Mouse (Mus musculus): ENCODE measurements at regions not wholly inside any gene's neighbourhood (a gene's known extent, or its start where the extent isn't known, plus 50 kb on each side); places are given as distances from the start of the nearest gene placed in this dataset.

DNA sequence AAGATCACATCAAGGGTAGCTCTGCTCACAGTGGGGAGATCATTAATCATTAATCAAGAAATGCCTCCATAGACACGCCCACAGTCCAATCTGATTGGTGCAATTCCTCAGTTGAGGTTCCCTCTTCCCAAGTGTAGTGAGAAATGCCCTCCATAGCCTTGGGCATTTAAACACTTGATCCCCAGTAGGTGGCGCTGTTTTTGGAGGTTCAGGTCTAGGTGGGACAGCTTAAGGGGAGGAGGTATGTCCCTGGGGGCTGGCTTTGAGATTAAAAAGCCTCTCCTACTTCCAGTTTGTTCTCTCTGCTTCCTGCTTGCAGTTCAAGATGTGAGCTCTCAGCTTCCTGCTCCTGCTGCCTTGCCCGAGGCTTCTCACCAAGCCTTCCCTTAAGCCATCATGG, 200.5 kb upstream of the Map3k1 start:
- 79% methylated on average over 3 of the region's 3 CpGs for WGBS
- H3K4me2 ChIP-seq (ENCODE audit: low read length), result no peak overlapping the region
- H3K36me3 ChIP-seq (ENCODE audit: control insufficient read depth, insufficient read depth, low read length), result no peaks in the 10 kb centered on the region
- H3K9me3 ChIP-seq (ENCODE audit: control insufficient read depth, low read length), result no peaks in the 10 kb centered on the region
- no peak overlapping the region for H3K27ac ChIP-seq (ENCODE audit: low read depth, low read length)
- ATAC-seq, result no peak
- no peaks in the 10 kb centered on the region for H3K27me3 ChIP-seq (replicated peaks; ENCODE audit: control insufficient read depth, insufficient read depth, low read length)
- no peak overlapping the region for H3K4me3 ChIP-seq (ENCODE audit: low read length)
- H3K9ac ChIP-seq (ENCODE audit: low read depth, low read length), result no peak overlapping the region
- H3K4me1 ChIP-seq (ENCODE audit: control insufficient read depth, insufficient read depth, low read depth, low read length), result no peaks in the 10 kb centered on the region

DNA sequence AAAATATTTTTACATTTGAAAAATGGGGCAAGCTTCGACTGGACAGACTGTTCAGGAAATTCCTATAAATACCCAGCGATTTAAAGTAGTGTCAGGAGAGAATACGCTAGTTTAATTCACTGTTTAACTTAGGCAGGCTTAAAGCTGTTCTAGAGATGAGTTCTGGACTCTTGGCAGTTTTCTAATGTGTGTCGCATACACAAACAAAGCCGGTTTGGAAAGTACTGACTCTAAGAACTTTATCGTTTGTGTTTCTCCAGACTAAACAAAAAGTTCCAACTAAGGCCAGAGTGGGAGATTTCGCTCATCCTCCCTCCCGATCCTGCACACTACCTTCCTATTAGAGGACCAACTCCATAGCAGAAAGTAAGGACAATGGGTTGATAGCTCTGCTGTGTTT, 201.7 kb upstream of the Map3k1 start:
- H3K27ac ChIP-seq (ENCODE audit: low read depth, low read length), result no peak overlapping the region
- no peaks in the 10 kb centered on the region for H3K36me3 ChIP-seq (ENCODE audit: control insufficient read depth, insufficient read depth, low read length)
- no peaks in the 10 kb centered on the region for H3K9me3 ChIP-seq (ENCODE audit: control insufficient read depth, low read length)
- 93% methylated on average over 8 of the region's 8 CpGs for WGBS
- no peaks in the 10 kb centered on the region for H3K4me1 ChIP-seq (ENCODE audit: control insufficient read depth, insufficient read depth, low read depth, low read length)
- H3K4me3 ChIP-seq (ENCODE audit: low read length), result no peak overlapping the region
- no peak overlapping the region for H3K9ac ChIP-seq (ENCODE audit: low read depth, low read length)
- ATAC-seq, result no peak
- H3K4me2 ChIP-seq (ENCODE audit: low read length), result no peak overlapping the region
- H3K27me3 ChIP-seq (replicated peaks; ENCODE audit: control insufficient read depth, insufficient read depth, low read length), result no peaks in the 10 kb centered on the region

DNA sequence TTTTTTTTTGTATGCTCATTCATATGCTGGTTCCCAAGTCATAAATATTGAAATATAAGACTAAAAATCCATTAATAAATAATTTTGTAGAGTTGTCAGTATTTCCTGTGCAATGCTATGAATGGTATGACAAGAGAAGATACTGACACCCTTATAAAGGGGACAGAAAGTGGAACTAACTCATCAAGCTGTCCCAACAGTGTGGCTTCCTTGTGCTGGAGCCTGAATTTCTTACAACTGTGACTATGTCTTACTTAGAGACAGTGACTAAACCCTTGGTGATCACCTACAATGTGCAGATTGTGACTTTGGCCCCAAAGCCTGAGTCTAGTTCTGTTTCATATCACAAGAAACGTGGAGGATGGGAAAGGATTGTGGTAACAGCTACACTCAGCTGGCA, 203.8 kb upstream of the Map3k1 start:
- H3K4me2 ChIP-seq (ENCODE audit: low read length), result no peak overlapping the region
- no peak for ATAC-seq
- 65% methylated on average over 1 of the region's 1 CpGs for WGBS

DNA sequence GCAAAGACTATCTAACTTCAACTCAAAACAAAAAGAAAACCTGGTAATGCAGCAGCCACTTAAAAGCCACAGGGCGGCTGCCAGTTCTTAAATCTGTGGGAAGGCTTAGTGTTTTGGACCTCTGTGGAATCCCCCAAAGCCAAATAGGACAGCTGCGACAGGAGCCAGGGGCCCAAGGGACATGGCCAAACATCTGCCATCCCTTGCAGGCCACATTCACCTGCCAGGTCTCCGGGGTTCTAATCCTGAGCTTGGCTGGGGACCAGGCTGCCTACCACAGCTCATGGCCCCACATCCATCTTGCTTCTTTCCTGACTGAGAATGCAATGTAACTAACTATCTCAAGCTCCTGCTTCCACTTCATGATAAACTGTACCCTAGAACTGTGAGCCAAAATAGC, 206.3 kb upstream of the Map3k1 start:
- 75% methylated on average over 3 of the region's 3 CpGs for WGBS
- no peak for ATAC-seq
- H3K4me3 ChIP-seq (ENCODE audit: low read length), result no peak overlapping the region

More for the DNA sequence above, 203.8 kb upstream of the Map3k1 start:
- Histone ChIP-seq H3K27me3 (replicated peaks; ENCODE audit: control insufficient read depth, insufficient read depth, low read length) (no peaks in the 10 kb centered on the region), H3K4me1 (ENCODE audit: control insufficient read depth, insufficient read depth, low read depth, low read length) (no peaks in the 10 kb centered on the region), H3K9me3 (ENCODE audit: control insufficient read depth, low read length) (no peaks in the 10 kb centered on the region), H3K9ac (ENCODE audit: low read depth, low read length) (no peak overlapping the region), H3K36me3 (ENCODE audit: control insufficient read depth, insufficient read depth, low read length) (no peaks in the 10 kb centered on the region), H3K27ac (ENCODE audit: low read depth, low read length) (no peak overlapping the region), H3K4me3 (ENCODE audit: low read length) (no peak overlapping the region)

DNA sequence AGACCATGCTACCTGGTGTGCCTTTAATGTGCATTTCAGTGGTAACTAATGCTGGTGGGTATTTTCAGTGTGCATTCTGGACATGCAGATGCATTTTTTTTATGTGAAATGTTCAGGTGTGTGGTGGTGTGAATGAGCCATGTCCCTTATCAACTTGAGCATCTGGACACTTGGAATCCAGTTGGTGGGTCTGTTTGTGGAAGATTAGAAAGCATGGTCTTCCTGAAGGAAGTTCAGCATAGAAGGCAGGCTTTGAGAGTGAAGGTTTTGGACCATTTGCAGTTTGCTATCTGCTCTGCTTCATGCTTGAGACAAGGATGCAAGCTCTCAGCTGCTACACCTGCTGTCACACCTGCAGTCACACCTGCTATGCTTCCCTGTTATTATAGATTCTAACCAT, 207.5 kb upstream of the Map3k1 start:
- Histone ChIP-seq H3K4me2 (ENCODE audit: low read length) (no peak overlapping the region), H3K4me1 (ENCODE audit: control insufficient read depth, insufficient read depth, low read depth, low read length) (no peaks in the 10 kb centered on the region), H3K36me3 (ENCODE audit: control insufficient read depth, insufficient read depth, low read length) (no peaks in the 10 kb centered on the region), H3K27ac (ENCODE audit: low read depth, low read length) (no peak overlapping the region), H3K4me3 (ENCODE audit: low read length) (no peak overlapping the region), H3K27me3 (replicated peaks; ENCODE audit: control insufficient read depth, insufficient read depth, low read length) (no peaks in the 10 kb centered on the region), H3K9me3 (ENCODE audit: control insufficient read depth, low read length) (no peaks in the 10 kb centered on the region), H3K9ac (ENCODE audit: low read depth, low read length) (no peak overlapping the region)
- ATAC-seq, result no peak

More for the DNA sequence above, 206.3 kb upstream of the Map3k1 start:
- no peaks in the 10 kb centered on the region for H3K4me1 ChIP-seq (ENCODE audit: control insufficient read depth, insufficient read depth, low read depth, low read length)
- no peaks in the 10 kb centered on the region for H3K36me3 ChIP-seq (ENCODE audit: control insufficient read depth, insufficient read depth, low read length)
- H3K9me3 ChIP-seq (ENCODE audit: control insufficient read depth, low read length), result no peaks in the 10 kb centered on the region
- H3K9ac ChIP-seq (ENCODE audit: low read depth, low read length), result no peak overlapping the region
- no peak overlapping the region for H3K4me2 ChIP-seq (ENCODE audit: low read length)
- H3K27ac ChIP-seq (ENCODE audit: low read depth, low read length), result no peak overlapping the region
- H3K27me3 ChIP-seq (replicated peaks; ENCODE audit: control insufficient read depth, insufficient read depth, low read length), result no peaks in the 10 kb centered on the region

DNA sequence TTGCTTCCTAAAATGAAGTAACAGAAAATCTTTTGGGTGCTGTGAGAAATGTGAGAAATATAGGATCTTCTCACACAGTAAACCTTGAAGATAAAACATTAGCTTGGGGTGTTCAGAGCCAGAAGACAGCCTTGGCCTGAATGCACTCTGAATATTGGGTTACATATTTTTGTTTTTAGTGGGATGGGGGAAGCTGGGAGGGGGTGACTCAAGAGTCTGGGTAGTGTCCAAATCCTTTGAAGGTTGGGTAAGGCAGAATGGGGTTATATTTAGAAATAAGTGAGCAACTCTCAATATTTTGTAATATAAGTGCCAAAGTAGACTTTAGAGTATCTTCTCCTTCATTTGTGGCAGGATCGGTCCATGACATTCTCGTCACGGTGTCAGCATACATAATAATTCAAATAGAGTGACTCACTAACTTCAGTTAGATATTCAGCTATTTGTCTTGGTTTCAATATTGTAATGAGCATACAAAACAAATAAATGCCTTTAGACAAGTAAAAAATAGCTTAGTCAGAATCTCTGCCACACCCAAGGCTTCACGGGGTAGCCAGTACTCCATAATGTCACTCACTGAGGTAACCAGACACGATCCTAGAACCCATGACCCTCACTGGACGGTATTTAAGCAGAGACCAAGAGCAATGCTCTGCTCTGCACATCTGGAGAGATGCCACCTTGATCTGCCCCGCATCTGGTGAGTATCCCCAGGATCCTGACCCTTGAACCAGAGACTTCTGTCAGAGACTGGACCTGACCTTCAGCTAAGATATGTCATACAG, 209.9 kb upstream of the Map3k1 start:
- Histone ChIP-seq H3K4me1 (ENCODE audit: control insufficient read depth, insufficient read depth, low read depth, low read length) (peaks cover 3% of the 10 kb centered on the region; the same call in 1 of the 2 replicates), H3K9ac (ENCODE audit: low read depth, low read length) (no peak overlapping the region), H3K36me3 (ENCODE audit: control insufficient read depth, insufficient read depth, low read length) (no peaks in the 10 kb centered on the region), H3K4me3 (ENCODE audit: low read length) (no peak overlapping the region), H3K4me2 (ENCODE audit: low read length) (no peak overlapping the region), H3K9me3 (ENCODE audit: control insufficient read depth, low read length) (no peaks in the 10 kb centered on the region), H3K27me3 (replicated peaks; ENCODE audit: control insufficient read depth, insufficient read depth, low read length) (no peaks in the 10 kb centered on the region), H3K27ac (ENCODE audit: low read depth, low read length) (no peak overlapping the region)
- 86% methylated on average over 7 of the region's 7 CpGs for WGBS
- no peak for ATAC-seq

DNA sequence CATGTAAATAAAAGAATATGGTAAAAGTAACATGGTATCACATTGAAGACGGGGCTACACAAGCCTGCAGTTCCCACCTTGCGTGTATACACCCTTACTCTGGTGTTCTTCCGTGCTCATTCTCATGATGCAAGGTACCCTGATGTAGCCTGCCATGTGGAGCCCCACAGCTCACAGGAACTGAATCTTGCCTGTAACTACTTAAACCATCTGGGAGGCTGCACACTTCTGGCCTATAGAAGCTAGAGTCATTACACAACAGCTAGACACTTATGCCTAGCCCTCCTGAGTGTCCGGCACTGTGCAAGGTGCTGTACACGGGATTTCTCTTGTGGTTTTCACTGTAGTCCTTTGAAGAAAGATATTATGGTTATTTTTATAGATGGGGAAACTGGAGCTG, 210.8 kb upstream of the Map3k1 start:
- Histone ChIP-seq H3K9me3 (ENCODE audit: control insufficient read depth, low read length) (no peaks in the 10 kb centered on the region), H3K9ac (ENCODE audit: low read depth, low read length) (no peak overlapping the region), H3K27me3 (replicated peaks; ENCODE audit: control insufficient read depth, insufficient read depth, low read length) (no peaks in the 10 kb centered on the region), H3K4me1 (ENCODE audit: control insufficient read depth, insufficient read depth, low read depth, low read length) (peaks cover 3% of the 10 kb centered on the region; the same call in 1 of the 2 replicates), H3K4me3 (ENCODE audit: low read length) (no peak overlapping the region), H3K36me3 (ENCODE audit: control insufficient read depth, insufficient read depth, low read length) (no peaks in the 10 kb centered on the region), H3K27ac (ENCODE audit: low read depth, low read length) (no peak overlapping the region), H3K4me2 (ENCODE audit: low read length) (no peak overlapping the region)
- 91% methylated on average over 5 of the region's 5 CpGs for WGBS
- ATAC-seq, result no peak

DNA sequence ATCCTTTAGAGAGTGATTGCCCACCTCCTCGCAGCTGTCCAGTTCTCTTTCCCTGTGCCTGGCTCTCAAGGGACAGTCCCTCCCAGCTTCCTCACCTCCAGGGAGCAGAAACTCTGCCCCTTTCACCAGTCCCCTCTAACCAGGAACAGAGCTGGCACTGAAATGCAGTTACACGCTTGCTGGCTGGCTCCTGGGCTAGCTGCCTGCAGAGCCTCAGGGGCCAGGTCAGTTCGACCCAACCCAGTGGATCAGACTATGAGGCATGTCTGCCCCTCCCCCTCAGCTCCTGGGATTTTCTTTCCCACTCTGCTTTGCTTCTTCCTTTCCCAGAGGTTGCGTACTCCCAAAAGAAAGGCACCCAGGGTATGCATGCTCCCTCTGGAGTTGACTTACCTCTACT, 214.4 kb upstream of the Map3k1 start:
- Histone ChIP-seq H3K4me2 (ENCODE audit: low read length) (no peak overlapping the region), H3K4me1 (ENCODE audit: control insufficient read depth, insufficient read depth, low read depth, low read length) (peaks cover 3% of the 10 kb centered on the region; the same call in 1 of the 2 replicates), H3K9me3 (ENCODE audit: control insufficient read depth, low read length) (no peaks in the 10 kb centered on the region), H3K9ac (ENCODE audit: low read depth, low read length) (no peak overlapping the region), H3K36me3 (ENCODE audit: control insufficient read depth, insufficient read depth, low read length) (no peaks in the 10 kb centered on the region), H3K27ac (ENCODE audit: low read depth, low read length) (no peak overlapping the region), H3K27me3 (replicated peaks; ENCODE audit: control insufficient read depth, insufficient read depth, low read length) (no peaks in the 10 kb centered on the region), H3K4me3 (ENCODE audit: low read length) (no peak overlapping the region)
- 31% methylated on average over 4 of the region's 4 CpGs for WGBS
- no peak for ATAC-seq

DNA sequence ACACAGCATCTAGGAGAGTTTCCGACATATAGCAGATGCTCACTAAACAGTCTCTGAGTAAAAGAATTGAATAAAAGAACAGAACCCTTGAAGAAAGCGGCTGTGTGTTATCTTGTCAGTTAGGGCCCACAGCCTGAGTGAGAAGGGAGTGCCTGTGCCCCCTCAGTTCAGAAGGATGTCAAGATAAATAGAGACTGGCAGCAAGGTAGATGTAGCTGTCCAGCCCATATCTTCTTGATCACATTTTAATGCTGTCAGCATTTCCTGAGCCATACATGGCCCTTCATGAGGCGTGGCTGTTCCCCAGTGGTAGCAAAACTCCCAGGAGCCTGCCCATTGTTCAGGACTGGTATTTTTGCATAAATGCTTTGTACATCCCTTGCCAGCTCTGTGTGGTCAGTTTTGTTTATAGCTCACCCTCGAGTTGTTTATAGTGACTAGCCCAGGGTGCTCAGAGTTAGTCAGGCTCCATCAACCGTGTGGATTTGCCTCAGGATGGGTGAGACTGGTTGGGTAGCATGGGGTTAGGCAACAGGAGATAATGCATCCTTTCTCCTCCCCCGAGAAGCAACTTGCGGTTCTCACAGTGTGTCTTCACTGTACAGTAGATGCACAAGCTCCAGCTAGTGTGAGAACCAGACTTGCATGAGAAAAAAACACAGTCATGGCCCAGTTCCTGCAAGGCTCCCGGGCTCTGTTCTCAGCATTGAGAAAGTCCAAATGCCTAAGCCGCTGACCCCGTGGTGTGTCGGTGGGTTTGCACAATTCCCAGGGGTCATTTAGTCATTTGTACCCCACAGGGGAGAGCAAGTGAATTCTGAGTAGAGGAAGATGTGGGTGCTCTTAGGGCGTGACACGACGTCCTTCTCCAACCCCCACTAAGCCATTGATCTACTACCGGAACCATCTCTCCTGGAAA, 216.1 kb upstream of the Map3k1 start:
- H3K9ac ChIP-seq (ENCODE audit: low read depth, low read length), result no peak overlapping the region
- peaks cover 3% of the 10 kb centered on the region; the same call in 1 of the 2 replicates for H3K4me1 ChIP-seq (ENCODE audit: control insufficient read depth, insufficient read depth, low read depth, low read length)
- H3K36me3 ChIP-seq (ENCODE audit: control insufficient read depth, insufficient read depth, low read length), result no peaks in the 10 kb centered on the region
- no peak for ATAC-seq
- no peaks in the 10 kb centered on the region for H3K9me3 ChIP-seq (ENCODE audit: control insufficient read depth, low read length)
- WGBS, result 77% methylated on average over 15 of the region's 15 CpGs
- no peak overlapping the region for H3K4me3 ChIP-seq (ENCODE audit: low read length)
- H3K27me3 ChIP-seq (replicated peaks; ENCODE audit: control insufficient read depth, insufficient read depth, low read length), result no peaks in the 10 kb centered on the region
- no peak overlapping the region for H3K4me2 ChIP-seq (ENCODE audit: low read length)
- H3K27ac ChIP-seq (ENCODE audit: low read depth, low read length), result no peak overlapping the region
